Mouse (Mus musculus) neural tube, embryonic 10.5 days (tissue): ENCODE results near the gene Gimap1.

Experiments used
- DNase-seq: peaks from one replicate; pipeline ENCODE4 v3.0.0-alpha.2; 2017; ENCODE audit warnings: low spot score; ENCODE audit errors: extremely low spot score

Gimap1 gene

DNA sequence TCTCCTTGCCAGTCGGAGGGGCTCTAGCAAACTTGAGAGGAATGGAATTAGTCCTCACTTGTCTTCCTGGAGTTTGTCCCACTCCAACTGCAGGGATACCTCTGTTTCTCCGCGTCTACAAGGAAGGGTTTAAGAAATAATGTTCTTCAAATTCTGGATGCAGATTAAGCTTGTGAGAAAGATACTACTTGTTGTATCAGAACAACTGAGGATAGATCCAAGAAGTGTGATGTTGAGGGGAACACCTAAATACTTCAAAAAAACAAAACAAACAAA, 864 bp downstream of the Gimap1 start:
- no peak for DNase-seq

DNA sequence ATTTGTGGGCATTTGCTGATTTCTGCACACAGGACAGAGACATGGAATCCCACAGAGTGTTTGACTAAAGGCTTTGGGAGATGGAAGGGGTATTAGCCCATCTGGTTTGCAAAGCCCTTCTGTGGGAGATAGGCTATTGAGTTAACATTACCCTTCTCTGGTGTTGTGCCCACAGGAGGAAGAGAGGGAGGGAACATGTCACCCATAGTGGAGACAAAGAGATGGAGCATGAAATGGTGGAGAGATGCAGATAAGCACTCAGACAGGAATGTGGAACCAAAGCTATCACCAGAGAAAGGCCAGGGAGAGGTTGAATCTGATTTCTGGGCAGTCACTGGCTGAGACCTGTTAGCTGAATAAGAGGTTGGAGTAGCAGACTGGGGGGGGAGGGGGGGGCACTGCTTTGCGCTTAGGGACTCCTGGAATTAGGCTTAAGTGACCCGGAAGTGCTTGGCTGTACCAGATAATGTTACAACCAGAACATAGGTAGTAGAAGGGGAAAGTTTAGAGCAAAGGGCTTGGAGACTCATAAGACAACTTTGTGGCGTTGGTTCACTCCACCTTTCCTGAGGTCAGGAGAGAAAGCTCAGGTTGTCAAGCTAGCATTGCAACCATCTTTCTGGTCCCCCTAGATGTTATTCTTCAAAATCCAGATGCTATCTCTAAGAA, 1.8 kb downstream of the Gimap1 start:
- no peak for DNase-seq

DNA sequence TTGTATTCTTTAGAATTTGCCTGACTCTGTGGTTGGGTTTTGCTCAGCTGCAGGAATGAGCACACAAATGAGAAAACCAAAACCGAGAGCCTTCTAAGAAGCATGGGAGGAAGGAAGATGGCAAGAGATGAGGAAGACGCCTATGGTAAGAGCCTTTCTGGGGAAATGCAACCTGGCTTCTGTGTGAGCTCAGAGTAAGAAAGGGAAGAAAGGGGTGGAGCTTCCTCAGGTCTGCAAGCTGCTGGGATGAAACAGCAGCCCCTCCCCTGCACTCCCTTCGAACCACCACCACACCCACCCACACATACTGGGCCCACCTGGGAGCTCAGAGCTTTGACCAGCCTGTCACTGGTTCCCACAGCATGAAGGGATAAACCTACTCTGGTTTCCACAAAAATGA, 2.4 kb downstream of the Gimap1 start:
- DNase-seq = no peak

DNA sequence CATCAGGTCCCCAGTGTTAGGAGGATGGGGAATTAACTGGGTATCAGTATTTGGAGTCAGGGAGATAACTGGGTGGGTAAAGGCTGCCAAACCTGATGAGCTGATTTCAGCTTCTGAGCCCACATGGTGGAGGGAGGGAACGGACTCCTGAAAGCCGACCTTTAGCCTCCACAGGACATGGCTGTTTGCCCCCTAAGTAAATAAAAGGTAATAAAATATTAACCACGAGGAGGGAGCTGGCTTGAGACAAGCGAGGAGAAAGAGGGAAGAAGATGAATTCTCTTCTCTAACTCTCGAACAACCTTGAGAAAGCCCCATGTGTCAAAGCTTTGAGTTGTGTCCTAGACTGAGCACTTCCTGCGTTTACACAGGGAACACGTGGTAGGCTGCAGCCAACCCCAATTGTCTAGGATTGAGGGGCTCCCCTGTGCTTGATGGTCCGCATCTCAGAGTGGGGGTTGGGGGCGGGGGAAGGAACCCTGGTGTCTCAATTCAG, 2.9 kb downstream of the Gimap1 start:
- DNase-seq = no peak

DNA sequence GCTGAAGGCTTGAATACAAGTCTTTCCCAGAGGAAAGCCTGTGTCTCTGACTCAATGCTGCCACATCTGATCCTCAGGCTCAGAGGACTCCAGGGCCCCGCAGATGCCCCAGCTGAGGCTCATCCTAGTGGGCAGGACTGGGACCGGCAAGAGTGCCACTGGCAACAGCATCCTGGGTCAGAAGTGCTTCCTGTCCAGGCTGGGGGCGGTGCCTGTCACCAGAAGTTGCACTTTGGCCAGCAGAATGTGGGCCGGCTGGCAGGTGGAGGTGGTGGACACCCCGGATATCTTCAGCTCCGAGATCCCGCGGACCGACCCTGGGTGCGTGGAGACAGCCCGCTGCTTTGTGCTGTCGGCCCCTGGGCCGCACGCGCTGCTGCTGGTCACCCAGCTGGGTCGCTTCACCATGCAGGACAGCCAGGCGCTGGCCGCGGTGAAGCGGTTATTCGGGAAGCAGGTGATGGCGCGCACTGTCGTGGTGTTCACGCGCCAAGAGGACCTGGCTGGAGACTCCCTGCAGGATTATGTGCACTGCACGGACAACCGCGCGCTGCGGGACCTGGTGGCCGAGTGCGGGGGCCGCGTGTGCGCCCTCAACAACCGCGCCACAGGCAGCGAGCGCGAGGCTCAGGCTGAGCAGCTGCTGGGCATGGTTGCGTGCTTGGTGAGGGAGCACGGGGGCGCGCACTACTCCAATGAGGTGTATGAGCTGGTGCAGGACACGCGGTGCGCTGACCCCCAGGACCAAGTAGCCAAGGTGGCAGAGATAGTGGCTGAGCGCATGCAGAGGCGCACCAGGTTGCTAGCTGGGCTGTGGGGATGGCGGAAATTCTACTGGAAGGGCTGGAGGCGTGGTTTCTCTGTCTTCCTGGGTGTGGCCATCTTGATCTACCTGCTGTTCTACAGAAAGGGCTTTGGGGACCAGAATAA, 3.8 kb downstream of the Gimap1 start:
- DNase-seq = peak; percentile 42

DNA sequence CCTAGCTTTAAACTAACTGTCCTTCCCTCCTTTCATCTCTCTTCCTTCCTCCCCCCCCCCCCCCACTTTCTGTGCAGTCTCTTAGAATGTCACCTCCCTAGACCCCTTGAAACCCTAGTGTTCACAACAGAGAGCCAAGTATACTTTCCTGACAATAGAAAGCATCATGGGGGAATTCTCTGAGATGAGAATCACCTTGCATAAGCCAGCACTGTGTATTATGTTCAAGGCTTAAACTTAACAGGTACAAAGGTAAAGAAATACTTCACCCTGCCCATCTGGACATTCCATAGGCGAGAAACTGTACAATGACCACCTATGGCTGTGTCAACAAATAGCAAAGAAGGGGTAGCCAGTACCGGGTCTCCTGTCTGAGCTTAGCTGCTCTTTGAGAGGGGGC, 6.6 kb downstream of the Gimap1 start:
- DNase-seq = no peak

DNA sequence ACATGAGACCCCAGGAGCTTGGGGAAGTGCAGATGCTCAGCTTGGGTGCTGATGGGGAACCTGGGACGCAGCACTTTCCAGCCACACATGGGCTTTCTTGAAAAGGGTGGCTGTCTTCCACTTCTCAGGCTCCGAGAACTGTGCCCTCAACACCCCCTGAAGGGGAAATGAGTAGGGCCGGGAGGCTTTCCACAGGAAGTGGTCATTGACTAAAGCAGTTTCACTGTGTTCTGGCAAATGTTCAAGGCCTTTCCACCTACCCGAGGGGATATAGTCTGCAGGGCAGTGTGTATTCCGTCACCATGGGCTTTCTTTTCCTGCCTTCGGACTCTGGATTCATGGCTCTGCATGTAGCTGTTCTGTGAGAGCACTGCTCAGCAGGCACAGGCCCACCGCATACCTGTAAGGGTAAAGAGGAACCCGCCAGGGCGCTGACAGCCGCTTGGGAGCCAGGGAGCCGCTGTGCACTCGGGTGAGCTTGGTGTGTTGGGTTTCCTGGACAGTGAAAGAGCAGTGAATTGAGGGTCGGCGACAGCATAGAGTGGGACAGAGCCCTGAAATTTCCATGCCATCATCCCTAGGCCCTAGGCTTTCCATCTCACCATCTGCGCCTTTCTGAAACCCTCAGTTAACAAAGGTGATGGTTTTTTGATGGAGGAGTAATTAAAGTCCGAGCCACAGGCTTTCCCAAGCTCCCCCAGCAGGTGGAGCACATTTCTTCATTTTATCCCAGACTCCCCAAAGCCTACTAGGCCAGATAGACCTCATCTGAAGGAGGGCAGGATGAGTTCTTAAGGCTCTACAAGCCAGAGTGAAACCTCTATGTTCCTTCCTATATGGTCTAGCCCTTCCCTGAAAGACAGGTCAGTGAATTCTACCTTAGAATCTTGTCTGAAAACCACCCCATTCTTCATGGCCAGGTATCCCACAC, 7.4 kb downstream of the Gimap1 start, which contains the start of gene Gimap5:
TSS of gene Gimap5 (plus strand) at position 239 of the 931 bp plus-strand sequence.
- DNase-seq = no peak

DNA sequence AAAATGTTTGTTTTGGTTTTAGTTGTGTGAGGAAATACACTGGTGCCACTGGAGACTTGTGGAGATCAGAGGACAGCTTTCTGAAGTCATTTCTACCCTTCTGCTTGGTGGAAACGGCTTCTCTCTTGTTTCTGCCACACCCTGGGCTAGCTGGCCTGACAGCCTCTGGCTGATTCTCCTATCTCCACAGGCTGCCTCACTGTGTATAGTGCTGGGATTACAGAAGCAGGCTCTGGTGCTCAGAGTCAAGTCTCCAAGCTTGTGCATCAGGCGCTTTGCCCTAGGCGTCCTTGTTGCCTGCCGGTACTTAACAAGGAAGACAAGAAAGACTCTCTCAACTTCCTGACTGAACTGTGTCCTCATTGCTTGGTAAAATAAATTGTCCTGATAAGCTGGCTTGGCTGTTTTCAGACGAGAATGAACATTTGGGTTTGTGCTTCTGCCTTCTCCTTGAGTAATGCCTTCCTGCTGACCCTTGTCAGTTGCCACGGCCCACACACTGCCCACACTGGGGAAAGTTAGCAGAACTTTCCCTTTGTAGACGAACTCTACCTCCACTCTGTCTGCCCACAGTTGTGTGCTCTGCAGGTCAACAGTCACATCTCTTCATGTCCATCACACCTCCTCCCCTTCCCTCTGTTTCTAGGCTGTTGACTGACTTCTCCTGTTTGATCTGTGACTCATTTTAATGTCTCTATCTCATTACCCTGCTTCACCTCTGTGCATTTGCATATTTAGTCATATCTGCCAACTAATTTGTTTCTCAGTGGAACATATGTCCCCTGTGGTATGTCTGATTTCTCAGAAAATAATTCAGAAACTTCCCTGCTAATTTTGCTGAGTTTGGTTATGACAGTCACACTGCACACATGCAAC, 8.5 kb downstream of the Gimap1 start:
- no peak for DNase-seq

DNA sequence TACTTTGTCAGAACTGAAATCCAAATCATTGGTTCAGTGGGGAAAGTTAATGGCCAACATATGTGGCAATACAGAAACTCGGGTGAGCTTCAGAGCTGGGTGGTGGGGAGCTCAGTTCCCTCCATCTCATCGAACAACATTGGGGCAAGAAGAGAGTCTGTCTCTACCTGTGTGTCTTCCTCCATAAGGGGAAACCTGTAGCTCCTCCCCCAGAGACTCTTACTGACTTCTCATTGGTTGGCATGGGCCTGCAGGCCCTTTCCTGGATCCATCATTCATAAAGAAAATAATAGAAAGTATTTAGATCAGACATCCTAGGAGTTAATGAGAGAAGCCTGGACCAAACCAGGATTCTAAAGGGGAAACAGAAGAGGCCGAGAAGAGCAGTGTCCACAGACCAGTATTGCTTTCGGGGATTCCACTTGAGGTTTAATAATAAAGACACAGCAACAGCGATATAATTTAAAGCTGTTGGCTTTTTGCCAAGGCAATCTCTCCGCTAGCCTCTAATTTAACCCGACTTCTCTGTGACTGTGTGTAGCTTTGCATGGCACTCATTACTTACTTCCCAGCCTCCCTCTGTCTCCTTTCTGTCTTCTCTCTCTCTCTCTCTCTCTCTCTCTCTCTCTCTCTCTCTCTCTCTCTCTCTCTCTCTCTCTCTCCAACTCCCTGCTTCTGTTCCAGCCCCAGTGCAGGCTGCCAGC, 24.9 kb downstream of the Gimap1 start:
- DNase-seq = no peak

DNA sequence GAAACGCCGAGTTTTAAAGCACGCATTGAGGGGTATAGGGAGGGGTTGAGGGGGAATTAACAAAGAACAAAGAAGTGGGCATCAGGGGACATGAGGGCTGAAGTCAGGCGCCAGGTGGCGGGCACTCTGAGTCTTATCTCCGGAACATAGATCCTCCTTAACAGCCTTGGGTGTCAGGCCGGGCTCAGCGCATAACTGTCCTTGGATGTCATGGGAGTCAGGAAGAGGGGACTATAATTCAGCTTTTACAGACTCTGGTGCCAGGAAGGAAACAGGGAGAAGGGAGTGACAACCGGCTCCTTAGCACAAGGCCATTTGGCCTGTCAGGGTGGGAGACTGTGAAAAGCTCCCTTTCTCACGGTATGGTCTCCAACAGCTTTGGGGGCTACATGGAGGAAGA, 25.6 kb downstream of the Gimap1 start:
- DNase-seq = no peak

DNA sequence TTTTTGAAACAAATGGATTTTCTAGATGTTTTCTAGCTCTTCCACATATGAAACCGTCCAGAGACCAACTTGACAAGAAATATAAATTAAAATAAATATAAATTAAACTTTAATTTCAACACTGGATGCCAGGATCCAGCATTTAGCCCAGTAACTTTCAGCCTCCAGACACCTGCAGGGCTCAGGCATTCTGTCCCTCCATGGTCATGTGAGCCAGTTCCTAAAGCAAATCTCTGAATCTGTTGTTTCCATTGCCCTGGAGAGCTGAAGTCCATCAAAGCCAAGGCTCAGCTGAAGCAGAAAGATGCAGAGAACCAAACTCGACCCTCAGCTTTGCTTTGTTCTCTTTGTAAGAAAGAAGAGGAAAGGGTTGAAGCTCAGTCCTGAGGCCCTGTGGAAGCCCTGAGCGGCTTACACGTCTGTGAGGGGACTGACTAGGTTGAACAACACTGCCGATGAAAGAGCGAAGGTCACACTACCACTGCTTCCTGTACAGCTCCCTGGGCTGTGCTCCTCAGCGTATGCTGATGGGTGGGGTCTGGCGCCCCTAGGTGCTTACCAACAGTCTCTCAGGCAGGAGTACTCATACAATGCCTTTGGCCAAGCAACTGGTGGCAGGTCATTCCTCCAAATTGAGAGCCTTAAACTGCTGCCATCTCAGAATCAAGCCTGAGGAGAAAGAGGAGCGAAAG, 29.5 kb downstream of the Gimap1 start:
- DNase-seq = no peak

DNA sequence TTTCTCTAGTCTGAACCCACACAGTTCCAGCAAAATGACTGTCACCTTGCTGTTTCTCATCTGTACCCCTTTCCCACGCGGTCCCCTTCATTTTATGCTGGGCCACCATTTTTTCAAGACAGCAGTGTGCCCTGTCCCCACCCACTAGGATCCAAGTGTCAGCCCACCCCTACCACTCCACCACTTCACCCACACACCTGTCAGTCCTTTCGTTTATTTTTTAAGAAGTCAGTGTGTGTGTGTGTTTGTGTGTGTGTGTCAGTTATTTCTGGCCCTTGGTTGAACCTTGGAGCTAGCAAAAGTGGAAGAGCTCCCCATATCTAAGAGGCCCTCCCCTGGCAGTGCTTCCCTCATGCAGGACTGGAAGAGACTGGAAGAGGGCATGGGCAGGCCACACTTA, 30.1 kb downstream of the Gimap1 start:
- no peak for DNase-seq

DNA sequence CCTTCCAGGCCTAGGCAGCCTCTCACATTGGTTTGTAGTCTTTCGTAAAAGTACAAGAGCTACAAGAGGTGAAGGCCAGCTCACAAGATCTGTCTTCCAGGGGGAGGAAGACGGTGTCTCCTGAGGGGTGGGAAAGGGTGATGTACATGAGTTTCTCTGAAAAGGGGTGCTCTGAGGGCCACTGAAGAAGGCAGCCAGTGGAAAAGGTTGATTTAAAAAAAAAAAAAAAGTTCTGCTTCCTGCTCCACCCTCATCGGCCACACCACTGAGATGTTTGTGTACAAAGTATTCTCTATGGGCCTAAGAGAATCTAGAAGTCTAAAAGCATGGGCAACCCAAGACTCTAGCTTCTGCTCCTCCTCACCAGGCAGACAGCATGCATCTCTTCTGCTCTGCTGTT, 31.8 kb downstream of the Gimap1 start, which contains the start of gene Gimap3:
TSS of gene Gimap3 (minus strand) at position 156 of the 400 bp plus-strand sequence.
- no peak for DNase-seq

DNA sequence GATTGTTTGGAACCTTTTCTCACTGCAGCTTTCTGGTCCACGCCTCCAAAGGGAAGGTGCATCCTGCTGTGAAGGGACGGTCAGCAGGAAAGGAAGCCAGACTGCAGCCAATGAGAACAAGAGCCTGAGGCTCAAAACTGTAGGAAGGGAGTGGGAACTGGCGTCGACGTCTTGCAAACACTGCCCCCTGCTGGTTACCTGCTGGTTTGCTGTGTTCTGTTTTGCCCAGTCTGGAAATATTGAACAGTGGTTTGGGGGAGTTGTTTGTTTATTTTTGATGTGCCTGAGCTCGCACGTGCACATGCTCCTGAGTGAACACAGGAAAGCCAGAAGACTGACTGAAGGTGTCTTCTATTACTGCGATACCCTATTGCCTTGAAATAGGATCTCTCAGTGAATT, 33.2 kb downstream of the Gimap1 start:
- peak; percentile 80 for DNase-seq

DNA sequence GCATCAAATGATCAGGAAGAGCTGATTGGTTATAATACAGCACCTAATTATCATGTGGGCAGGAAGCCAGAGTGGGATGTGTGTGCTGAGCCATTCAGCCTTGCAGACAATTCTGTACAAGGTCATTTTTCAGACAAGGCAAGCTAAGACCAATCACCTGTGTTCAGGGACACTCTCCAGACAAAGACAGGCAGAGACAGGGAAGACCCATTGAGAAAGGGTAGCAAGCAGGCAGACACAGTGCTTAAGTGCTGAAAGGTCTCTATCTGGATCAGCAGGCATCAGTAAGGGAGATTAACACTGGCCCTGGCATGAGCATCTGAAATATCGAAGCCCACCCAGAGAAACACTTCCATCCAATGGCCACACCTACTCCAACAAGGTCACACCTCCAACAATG, 45.6 kb downstream of the Gimap1 start:
- DNase-seq = no peak

DNA sequence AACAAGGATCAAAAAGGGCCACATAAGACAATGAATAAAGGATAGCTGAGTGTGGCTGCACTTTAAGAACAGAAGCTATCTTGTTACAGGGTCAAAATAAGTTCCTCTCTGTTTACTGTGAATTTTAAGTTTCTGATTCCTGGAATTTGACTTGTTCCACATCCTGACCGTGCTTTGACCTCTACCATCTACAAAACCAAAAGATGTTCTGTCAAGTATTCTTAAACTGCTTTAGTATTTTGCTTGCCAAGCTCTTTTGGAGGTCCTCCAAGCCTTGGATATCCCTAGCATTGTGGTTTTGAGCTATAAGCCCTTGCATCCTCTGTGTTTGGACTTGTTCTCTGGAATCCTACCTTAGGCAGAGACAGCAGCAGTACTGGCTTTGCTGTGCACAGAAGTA, 46.3 kb downstream of the Gimap1 start:
- no peak for DNase-seq

DNA sequence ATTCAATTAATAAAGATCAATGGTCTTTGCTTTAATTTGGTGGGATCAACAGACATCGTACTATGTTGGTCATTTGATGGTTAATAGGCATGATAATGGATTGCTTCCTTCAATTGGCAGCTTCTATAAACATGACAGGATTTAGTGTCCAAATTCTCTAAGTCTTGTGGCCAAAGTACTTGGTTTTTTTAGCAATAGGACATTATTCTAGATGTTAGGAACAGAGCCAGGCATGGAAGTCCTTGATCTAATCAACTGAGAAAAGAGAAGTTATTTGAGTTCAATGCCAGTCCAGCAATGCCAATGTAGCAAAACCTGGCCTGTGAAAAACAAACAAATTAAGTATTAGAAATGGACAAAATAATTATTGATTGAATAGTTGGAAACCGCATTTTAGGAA, 46.7 kb downstream of the Gimap1 start:
- no peak for DNase-seq

DNA sequence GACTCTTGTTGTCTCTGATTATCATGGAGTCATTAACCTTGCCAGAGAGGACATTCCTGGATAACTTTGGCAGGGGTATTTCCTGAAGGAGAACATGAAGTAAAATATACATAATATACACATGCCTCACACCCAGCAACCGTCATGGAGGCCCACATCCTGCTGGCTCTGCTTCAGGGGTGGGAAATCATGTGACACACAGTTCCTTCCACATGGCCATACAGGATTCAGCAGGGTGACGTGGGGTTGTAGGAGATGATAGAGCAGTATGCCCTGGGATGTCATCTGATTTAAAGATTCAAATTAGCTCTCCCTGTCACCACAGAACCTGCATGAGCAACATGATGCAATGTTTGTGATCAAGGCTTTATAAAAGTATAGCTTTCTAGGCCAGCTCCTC, 49.0 kb downstream of the Gimap1 start:
- no peak for DNase-seq
